Mouse (Mus musculus): ENCODE results near the gene Tekt1. TPM values are rescaled to one million over a fixed set of nuclear protein-coding genes. Genes with fewer than 3 reads are reported as not detected.

Gene Tekt1
- polyA plus RNA-seq, 1 experiment from 2014 or later: 1.2 TPM

DNA sequence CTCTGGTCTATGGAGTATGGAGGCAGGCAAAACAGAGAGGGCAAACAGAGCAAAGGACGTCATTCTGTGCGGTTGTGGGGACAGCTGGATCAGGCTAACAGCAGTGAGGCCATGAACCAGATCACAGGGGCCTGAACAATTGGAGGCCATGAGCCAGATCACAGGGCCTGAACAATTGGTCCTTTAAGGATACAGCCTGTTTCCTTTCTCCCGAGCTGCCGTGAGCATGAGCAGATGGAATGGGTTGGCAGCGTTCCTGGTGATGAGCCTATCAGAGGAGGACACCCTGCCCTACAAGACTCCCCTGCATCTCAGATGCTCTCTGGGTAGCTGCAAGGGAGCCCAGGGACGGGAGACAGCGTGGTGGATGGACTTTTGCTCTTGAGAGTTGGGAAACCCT is 60.0 kb downstream of the Tekt1 start:
- Histone ChIP-seq H3K36me3 (ENCODE audit: control insufficient read depth, insufficient read depth, low read length) (no peaks in the 10 kb centered on the region), H3K27me3 (ENCODE audit: control insufficient read depth, insufficient read depth, low read length) (no peaks in the 10 kb centered on the region), H3K4me3 (ENCODE audit: low read depth, low read length) (no peak overlapping the region), H3K4me1 (ENCODE audit: control insufficient read depth, insufficient read depth, low read length) (peaks cover 6% of the 10 kb centered on the region; the same call in 1 of the 2 replicates), H3K9me3 (ENCODE audit: control insufficient read depth, low read depth, low read length) (no peaks in the 10 kb centered on the region), H3K27ac (ENCODE audit: low read length) (no peak overlapping the region; the same call in 1 of the 2 replicates), H3K4me2 (replicated peaks; ENCODE audit: low read depth, low read length) (peak overlapping the region; percentile 31; the same call in 1 of the 2 replicates), H3K9ac (replicated peaks; ENCODE audit: low read depth, low read length) (no peak overlapping the region)
- 73% methylated on average over 7 of the region's 7 CpGs for WGBS
- no peak for ATAC-seq (ENCODE audit: insufficient number of reproducible peaks, insufficient read depth, low FRiP score, low read depth)

- Histone ChIP-seq H3K27ac (ENCODE audit: low read length) (peak within 1 kb of the TSS; percentile 41), H3K4me2 (replicated peaks; ENCODE audit: low read depth, low read length) (peak within 1 kb of the TSS; percentile 31), H3K4me1 (ENCODE audit: control insufficient read depth, insufficient read depth, low read length) (peaks cover 6% of the 10 kb centered on the region; the same call in 1 of the 2 replicates), H3K9me3 (ENCODE audit: control insufficient read depth, low read depth, low read length) (no peaks in the 10 kb centered on the region), H3K9ac (replicated peaks; ENCODE audit: low read depth, low read length) (0 out of 2 replicates have a peak within 1 kb of the TSS, but pooled peaks have one; percentile 14), H3K27me3 (ENCODE audit: control insufficient read depth, insufficient read depth, low read length) (no peaks in the 10 kb centered on the region), H3K36me3 (ENCODE audit: control insufficient read depth, insufficient read depth, low read length) (no peaks in the 10 kb centered on the region), H3K4me3 (ENCODE audit: low read depth, low read length) (no peak within 1 kb of the TSS; the same call in 1 of the 2 replicates)
- WGBS: 15% methylated on average over 6 of the region's 6 CpGs
- peak; percentile 74 for ATAC-seq (ENCODE audit: insufficient number of reproducible peaks, insufficient read depth, low FRiP score, low read depth)
Measured at GRCm38 (mm10) chr11:72301334-72301733, 60.9 kb downstream of the Tekt1 start, which contains the start of gene Xaf1. Xaf1 (plus strand) TSS chr11:72301629.

Small RNAs within 50 kb of the gene (microRNA-seq; reads per million reads assigned to microRNA genes)
- not detected for gene Mir6338

Other genes starting within 250 kb of the Tekt1 start
- gene Pitpnm3, start 226.7 kb downstream of the Tekt1 start, polyA plus RNA-seq (2014; fragmentation: Nextera tagmentation; extraction: Ambion mirVana): 0.52 and 0.67 TPM in 2 replicates
- not detected in 2 replicates for gene Gm43951, start 155.6 kb downstream of the Tekt1 start, polyA plus RNA-seq (2014; fragmentation: Nextera tagmentation; extraction: Ambion mirVana)
- 13.5 and 15.9 TPM in 2 replicates for gene 4933427D14Rik, start 155.0 kb downstream of the Tekt1 start, polyA plus RNA-seq (2014; fragmentation: Nextera tagmentation; extraction: Ambion mirVana)
- 206 and 213 TPM in 2 replicates for gene Txndc17, start 154.9 kb downstream of the Tekt1 start, polyA plus RNA-seq (2014; fragmentation: Nextera tagmentation; extraction: Ambion mirVana)
- gene Med31, start 146.8 kb downstream of the Tekt1 start, polyA plus RNA-seq (2014; fragmentation: Nextera tagmentation; extraction: Ambion mirVana): 41.0 and 42.7 TPM in 2 replicates
- gene Slc13a5, start 95.2 kb downstream of the Tekt1 start, polyA plus RNA-seq (2014; fragmentation: Nextera tagmentation; extraction: Ambion mirVana): 0.21 and 0.49 TPM in 2 replicates
- 3.7 and 4.4 TPM in 2 replicates for gene Xaf1, start 60.8 kb downstream of the Tekt1 start, polyA plus RNA-seq (2014; fragmentation: Nextera tagmentation; extraction: Ambion mirVana)
- not detected in 2 replicates for gene Fbxo39, start 48.0 kb downstream of the Tekt1 start, polyA plus RNA-seq (2014; fragmentation: Nextera tagmentation; extraction: Ambion mirVana)
- 28.8 and 31.6 TPM in 2 replicates for gene Smtnl2, start 49.3 kb upstream of the Tekt1 start, polyA plus RNA-seq (2014; fragmentation: Nextera tagmentation; extraction: Ambion mirVana)
- gene Ggt6, start 73.1 kb upstream of the Tekt1 start, polyA plus RNA-seq (2014; fragmentation: Nextera tagmentation; extraction: Ambion mirVana): 0.51 and 1.7 TPM in 2 replicates
- 121 and 126 TPM in 2 replicates for gene Mybbp1a, start 78.9 kb upstream of the Tekt1 start, polyA plus RNA-seq (2014; fragmentation: Nextera tagmentation; extraction: Ambion mirVana)
- 2.3 and 3.0 TPM in 2 replicates for gene Spns2, start 127.5 kb upstream of the Tekt1 start, polyA plus RNA-seq (2014; fragmentation: Nextera tagmentation; extraction: Ambion mirVana)
- gene Spns3, start 188.1 kb upstream of the Tekt1 start, polyA plus RNA-seq (2014; fragmentation: Nextera tagmentation; extraction: Ambion mirVana): 0.32 TPM in 1 of 2 replicates, not detected in the other
- gene Ube2g1, start 244.8 kb upstream of the Tekt1 start, polyA plus RNA-seq (2014; fragmentation: Nextera tagmentation; extraction: Ambion mirVana): 70.1 and 72.5 TPM in 2 replicates

All from stomach, embryonic 14.5 days (tissue).